7 mouse cellular contexts compared by ENCODE assay signal in the genomic region with DNA sequence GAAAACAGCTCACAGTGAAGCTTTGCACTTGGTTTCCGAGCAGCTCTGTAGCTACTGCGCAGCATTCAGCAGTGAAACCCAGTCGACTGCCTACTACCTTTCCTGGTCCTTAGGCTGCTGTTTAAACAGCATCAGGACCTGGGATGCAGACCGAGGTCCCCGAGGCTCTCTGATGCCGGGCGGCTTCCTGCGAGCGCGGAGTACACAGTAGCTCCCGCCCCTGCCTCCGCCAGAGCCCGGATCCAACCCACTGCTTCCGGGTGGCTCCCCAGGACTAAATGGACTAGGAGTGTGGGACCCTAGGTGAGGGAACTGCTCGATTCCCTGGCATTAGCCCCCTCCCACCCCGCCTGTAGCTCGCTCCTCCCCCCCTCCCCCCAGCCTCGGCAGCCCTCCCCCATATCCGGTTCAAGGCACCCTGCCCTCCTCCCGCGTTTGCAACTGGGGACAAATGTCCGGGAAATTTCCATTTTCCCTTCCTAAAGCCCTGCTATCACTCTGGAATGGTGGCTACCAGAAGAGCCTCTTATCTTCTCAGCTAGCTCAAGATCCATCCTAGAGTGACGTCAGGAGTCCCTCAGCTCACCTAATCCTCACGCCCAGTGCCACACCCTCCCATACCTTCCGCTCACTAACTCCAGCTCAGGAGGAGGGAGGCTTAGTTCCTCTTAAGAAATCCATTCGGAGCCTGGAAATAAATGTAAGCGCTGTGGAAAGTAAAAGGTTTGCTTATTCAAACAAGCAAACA. TPM values are rescaled to one million over a fixed set of nuclear protein-coding genes. Genes with fewer than 3 reads are reported as not detected.
A peak's percentile ranks its signal among the peaks of the same experiment; 100 is the strongest.
DNase-seq lines count a peak whose midpoint lies in the region; ATAC-seq and TF ChIP-seq lines count a peak whose summit lies in the region.

No protein-coding gene starts in this region.

- no peak for TF ChIP-seq CTCF in Patski (IDR thresholded peaks at IDR 0.05)

- H3K27ac ChIP-seq in hindbrain, embryonic 13.5 days, result peak overlapping the region; percentile 90
- peak overlapping the region; percentile 96 for H3K27ac ChIP-seq in limb, embryonic 10.5 days

- H3K4me1 ChIP-seq in hindbrain, embryonic 13.5 days (replicated peaks), result peaks cover 11% of the 10 kb centered on the region
- peaks cover 24% of the 10 kb centered on the region for H3K4me1 ChIP-seq in limb, embryonic 10.5 days

- H3K36me3 ChIP-seq in hindbrain, embryonic 13.5 days, result no peaks in the 10 kb centered on the region
- no peaks in the 10 kb centered on the region for H3K36me3 ChIP-seq in limb, embryonic 10.5 days

- POLR2A ChIA-PET in Patski (lab: Charles Lee), result no interaction called here

- no peak for DNase-seq in Patski (ENCODE audit: low read depth, low spot score)
- DNase-seq in cerebellum, adult 11 months, result peak; percentile 64
- peak; percentile 53 for DNase-seq in forelimb bud, embryonic 11.5 days (ENCODE audit: low read depth, low spot score)
- peak; percentile 83 for DNase-seq in limb, embryonic 10.5 days (ENCODE audit: low spot score)
- peak; percentile 50 for DNase-seq in mesoderm, embryonic 11.5 days (ENCODE audit: low read depth, low spot score)
- peak; percentile 32 for DNase-seq in skeletal muscle tissue, adult 2 months (ENCODE audit: low read depth, low spot score)

- in situ Hi-C loops in Patski (cut with MboI; ENCODE audit: low pct_unique_long_range_greater_than_20kb), result no loop called here

- no peaks in the 10 kb centered on the region for H3K9me3 ChIP-seq in hindbrain, embryonic 13.5 days
- H3K9me3 ChIP-seq in limb, embryonic 10.5 days (replicated peaks), result no peaks in the 10 kb centered on the region

- peak overlapping the region; percentile 67 for H3K4me2 ChIP-seq in hindbrain, embryonic 13.5 days

- no peaks in the 10 kb centered on the region for H3K27me3 ChIP-seq in Patski
- H3K27me3 ChIP-seq in hindbrain, embryonic 13.5 days, result 0 out of 2 replicates have a peak, but pooled peaks cover 10% of the 10 kb centered on the region
- H3K27me3 ChIP-seq in limb, embryonic 10.5 days (ENCODE audit: low read depth, poor library complexity, severe bottlenecking), result peaks cover 5% of the 10 kb centered on the region

- H3K9ac ChIP-seq in hindbrain, embryonic 13.5 days, result peak overlapping the region; percentile 80

- peak; percentile 66 for ATAC-seq in Patski
- peak; percentile 84 for ATAC-seq in hindbrain, embryonic 13.5 days (ENCODE audit: low FRiP score)

- peak overlapping the region; percentile 72 for H3K4me3 ChIP-seq in hindbrain, embryonic 13.5 days
- H3K4me3 ChIP-seq in limb, embryonic 10.5 days, result peak overlapping the region; percentile 82

- under 1% methylated on average over 25 of the region's 27 CpGs for WGBS in hindbrain, embryonic 13.5 days
- under 1% methylated on average over 27 of the region's 27 CpGs for WGBS in limb, embryonic 10.5 days

- CTCF ChIA-PET in Patski (lab: Charles Lee), result interaction anchor here (1.1 to 1.5 kb wide), 3 partner anchors 10 to 186 kb away, joined by 3 to 4 read pairs (median 3); no protein-coding TSS in a partner anchor

RNA-seq across cellular contexts. Expression of a gene that starts 14.5 kb away (rescaled TPM):
- not detected for polyA plus RNA-seq in Patski (2021)
- polyA plus RNA-seq in hindbrain, embryonic 13.5 days (2015; fragmentation: Nextera tagmentation; extraction: Ambion mirVana), result 0.31 and 0.36 TPM in 2 replicates
- 0.70 and 0.99 TPM in 2 replicates for polyA plus RNA-seq in limb, embryonic 10.5 days (2016; fragmentation: Nextera tagmentation; extraction: Ambion mirVana)
